Mouse (Mus musculus) liver, embryonic 13.5 days (tissue): Measurements from ENCODE around the gene Cit. TPM values are rescaled to one million over a fixed set of nuclear protein-coding genes. Genes with fewer than 3 reads are reported as not detected.

Experiments
- ATAC-seq: fragments of 200-750 bp; cut with Nextera tagmentation; 2 replicates; pipeline ENCODE4 v1.8.0; 2017; ENCODE audit warnings: low read depth, mild to moderate bottlenecking, moderate number of reproducible peaks, moderate library complexity
- DNase-seq: peaks from one replicate; pipeline ENCODE4 v3.0.0; 2022
- H3K27ac ChIP-seq: fragments of 300-500 bp; sonication (generic); 2 replicates; pipeline ENCODE4 v1.5.1; 2015; ENCODE audit warnings: moderate library complexity, mild to moderate bottlenecking, inconsistent platforms
- H3K27me3 ChIP-seq: fragments of 300-500 bp; sonication (generic); 2 replicates; pipeline ENCODE4 v1.6.1; 2015; ENCODE audit warnings: mild to moderate bottlenecking, inconsistent platforms
- H3K36me3 ChIP-seq: fragments of 300-500 bp; sonication (generic); 2 replicates; pipeline ENCODE4 v1.6.1; 2015; ENCODE audit warnings: mild to moderate bottlenecking, inconsistent platforms
- H3K4me1 ChIP-seq: fragments of 300-500 bp; sonication (generic); replicated peaks from 2 replicates; pipeline ENCODE4 v1.6.1; 2015; ENCODE audit warnings: inconsistent platforms
- H3K4me2 ChIP-seq: fragments of 300-500 bp; sonication (generic); 2 replicates; pipeline ENCODE4 v1.6.1; 2015; ENCODE audit warnings: inconsistent platforms, mild to moderate bottlenecking, moderate library complexity
- H3K4me3 ChIP-seq: fragments of 300-500 bp; sonication (generic); replicated peaks from 2 replicates; pipeline ENCODE4 v1.5.1; 2015; ENCODE audit warnings: mild to moderate bottlenecking, inconsistent platforms
- H3K9ac ChIP-seq: fragments of 300-500 bp; sonication (generic); 2 replicates; pipeline ENCODE4 v1.6.1; 2015; ENCODE audit warnings: mild to moderate bottlenecking, inconsistent platforms
- H3K9me3 ChIP-seq: fragments of 300-500 bp; sonication (generic); replicated peaks from 2 replicates; pipeline ENCODE4 v1.6.1; 2016; ENCODE audit warnings: inconsistent platforms
- WGBS: fragments of 180-500 bp; shearing (Covaris S2); methylation state at CpG from one replicate; pipeline ENCODE4 v1.1.7; 2015; ENCODE audit not compliant: insufficient replicate concordance; 5-methylcytosine and 5-hydroxymethylcytosine counted together
- polyA plus RNA-seq: library from polyadenylated mRNA; unstranded; fragments of >200 nt; fragmentation: Nextera tagmentation; extraction: Ambion mirVana; gene quantifications from 2 replicates; pipeline ENCODE4 v1.2.1, GENCODE M21; 2015

Cit gene
- polyA plus RNA-seq, 1 experiment from 2014 or later, result 39.4 TPM

- DNase-seq, result no peak
- Histone ChIP-seq H3K27ac (no peak overlapping the region), H3K27me3 (peaks cover 26% of the 10 kb centered on the region), H3K4me2 (no peak overlapping the region), H3K9me3 (no peaks in the 10 kb centered on the region), H3K36me3 (no peaks in the 10 kb centered on the region), H3K9ac (no peak overlapping the region), H3K4me1 (no peaks in the 10 kb centered on the region), H3K4me3 (no peak overlapping the region)
- no peak for ATAC-seq
- 58% methylated on average over 7 of the region's 7 CpGs for WGBS
These were observed 197.2 kb downstream of the Cit start for GRCm38 (mm10) chr5:116042241-116042640.

GRCm38 (mm10) chr5:116045581-116045980 is 200.5 kb downstream of the Cit start:
- no peak for DNase-seq
- 67% methylated on average over 8 of the region's 8 CpGs for WGBS
- no peaks in the 10 kb centered on the region for H3K4me1 ChIP-seq

GRCm38 (mm10) chr5:116046246-116046645 is 201.2 kb downstream of the Cit start:
- Histone ChIP-seq H3K4me1 (no peaks in the 10 kb centered on the region), H3K9ac (no peak overlapping the region), H3K36me3 (no peaks in the 10 kb centered on the region), H3K27me3 (0 out of 2 replicates have a peak, but pooled peaks cover 5% of the 10 kb centered on the region), H3K4me3 (no peak overlapping the region), H3K9me3 (no peaks in the 10 kb centered on the region), H3K4me2 (no peak overlapping the region), H3K27ac (no peak overlapping the region)
- DNase-seq, result no peak
- WGBS, result 59% methylated on average over 4 of the region's 4 CpGs
- ATAC-seq, result no peak

More at GRCm38 (mm10) chr5:116045581-116045980, 200.5 kb downstream of the Cit start:
- Histone ChIP-seq H3K36me3 (no peaks in the 10 kb centered on the region), H3K9ac (no peak overlapping the region), H3K9me3 (no peaks in the 10 kb centered on the region), H3K27ac (no peak overlapping the region), H3K4me2 (no peak overlapping the region), H3K4me3 (no peak overlapping the region), H3K27me3 (peaks cover 8% of the 10 kb centered on the region)
- no peak for ATAC-seq

- ATAC-seq, result no peak
- Histone ChIP-seq H3K9ac (no peak overlapping the region), H3K4me2 (no peak overlapping the region), H3K4me1 (no peaks in the 10 kb centered on the region), H3K9me3 (no peaks in the 10 kb centered on the region), H3K4me3 (no peak overlapping the region), H3K27ac (no peak overlapping the region), H3K36me3 (no peaks in the 10 kb centered on the region), H3K27me3 (no peaks in the 10 kb centered on the region)
- DNase-seq, result no peak
- WGBS, result 52% methylated on average over 3 of the region's 3 CpGs
These were observed 203.2 kb downstream of the Cit start for GRCm38 (mm10) chr5:116048321-116048720.

GRCm38 (mm10) chr5:116049821-116050220 is 204.7 kb downstream of the Cit start:
- WGBS, result 59% methylated on average over 4 of the region's 4 CpGs
- H3K4me2 ChIP-seq, result no peak overlapping the region
- H3K27ac ChIP-seq, result no peak overlapping the region
- no peak for DNase-seq
- H3K36me3 ChIP-seq, result no peaks in the 10 kb centered on the region
- ATAC-seq, result no peak
- H3K4me1 ChIP-seq, result no peaks in the 10 kb centered on the region
- no peak overlapping the region for H3K9ac ChIP-seq
- no peaks in the 10 kb centered on the region for H3K9me3 ChIP-seq
- no peaks in the 10 kb centered on the region for H3K27me3 ChIP-seq
- H3K4me3 ChIP-seq, result no peak overlapping the region

- DNase-seq, result no peak
- no peaks in the 10 kb centered on the region for H3K4me1 ChIP-seq
- 60% methylated on average over 5 of the region's 5 CpGs for WGBS
These were observed 207.1 kb downstream of the Cit start for GRCm38 (mm10) chr5:116052171-116052570.

GRCm38 (mm10) chr5:116052826-116053225 is 207.7 kb downstream of the Cit start:
- WGBS, result 47% methylated on average over 6 of the region's 6 CpGs
- DNase-seq, result no peak
- Histone ChIP-seq H3K9ac (no peak overlapping the region), H3K27ac (no peak overlapping the region), H3K27me3 (no peaks in the 10 kb centered on the region), H3K4me2 (no peak overlapping the region), H3K9me3 (no peaks in the 10 kb centered on the region), H3K4me3 (no peak overlapping the region), H3K4me1 (no peaks in the 10 kb centered on the region), H3K36me3 (no peaks in the 10 kb centered on the region)
- ATAC-seq, result no peak

More at GRCm38 (mm10) chr5:116052171-116052570, 207.1 kb downstream of the Cit start:
- Histone ChIP-seq H3K27ac (no peak overlapping the region), H3K9me3 (no peaks in the 10 kb centered on the region), H3K4me2 (no peak overlapping the region), H3K36me3 (no peaks in the 10 kb centered on the region), H3K4me3 (no peak overlapping the region), H3K27me3 (no peaks in the 10 kb centered on the region), H3K9ac (no peak overlapping the region)
- ATAC-seq, result no peak

Other genes with a start within 250 kb of the Cit start
- gene Rab35, start 213.4 kb upstream of the Cit start, polyA plus RNA-seq, result 14.7 and 16.7 TPM in 2 replicates
- gene Bicdl1, start 113.7 kb upstream of the Cit start, polyA plus RNA-seq, result 1.6 and 2.0 TPM in 2 replicates
- gene Prkab1, start 179.2 kb downstream of the Cit start, polyA plus RNA-seq, result 76.1 and 81.9 TPM in 2 replicates
- gene Tmem233, start 238.0 kb downstream of the Cit start, polyA plus RNA-seq, result not detected in 2 replicates